Mouse (Mus musculus) urinary bladder, postnatal 4 days (tissue): Measurements from ENCODE around the gene Gm5286.
"Not testable (repeated sequence)": the region's sequence is repeated elsewhere in the genome, so short reads cannot be mapped to it uniquely, and the experiment has no call there.

ENCODE experiments used
- DNase-seq, 2 experiments: peaks; one replicate each; pipeline ENCODE4 v3.0.0; 2021 to 2022; ENCODE audit warnings: low spot score in 2 of 2

Gene Gm5286

GRCm38 (mm10) chr3:94196414-94196813 is at the start of gene Gm5286:
Gene Gm5286, plus strand, starts transcription at chr3:94196714.
- not testable (repeated sequence) for DNase-seq

- not testable (repeated sequence) for DNase-seq
Observed at GRCm38 (mm10) chr3:94167351-94167750, 29.2 kb upstream of the Gm5286 start.

- not testable (repeated sequence) for DNase-seq
Observed at GRCm38 (mm10) chr3:94178093-94178492, 18.4 kb upstream of the Gm5286 start, which contains the start of gene Gm10696. Gene Gm10696, minus strand, starts transcription at chr3:94178193.
